ENCODE assay signal across 11 mouse cellular contexts in the genomic region with DNA sequence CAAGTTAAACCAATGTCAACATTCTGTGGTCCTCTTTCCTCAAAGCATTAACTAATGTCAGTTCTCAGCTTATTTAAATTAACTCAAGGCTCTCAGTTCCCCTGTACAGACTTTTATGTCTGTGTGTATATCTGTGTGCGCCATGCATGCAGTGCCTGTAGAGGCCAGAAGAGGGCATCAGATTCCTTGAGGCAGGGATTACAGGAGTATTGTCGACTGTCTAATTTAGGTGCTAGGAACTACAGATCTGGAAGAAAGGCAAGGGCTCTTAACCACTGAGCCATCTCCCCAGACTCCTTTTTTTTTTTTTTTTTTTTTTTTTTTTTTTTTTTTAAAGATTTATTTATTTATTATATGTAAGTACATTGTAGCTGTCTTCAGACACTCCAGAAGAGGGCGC.
A peak's percentile ranks its signal among the peaks of the same experiment; 100 is the strongest.
DNase-seq lines count a peak whose midpoint lies in the region; ATAC-seq and TF ChIP-seq lines count a peak whose summit lies in the region.
"Had no signal": no experiment of that assay in that cellular context is flagged by ENCODE, and none has a peak within 500 bp of the region (broad histone marks: within the 10 kb centered on the region; RNA-seq: fewer than 3 reads in every experiment).

No protein-coding gene starts in this region.

- TF ChIP-seq POLR2A in heart, adult 2 months (IDR thresholded peaks at IDR 0.05; ENCODE audit: insufficient read depth, low read depth, low read length) = no peak

- TF ChIP-seq EP300 in heart, adult 2 months (IDR thresholded peaks at IDR 0.05; ENCODE audit: insufficient read depth, low read depth, low read length) = no peak

- no peaks in the 10 kb centered on the region for H3K27me3 ChIP-seq in heart, adult 2 months (ENCODE audit: control insufficient read depth, insufficient read depth, low read length)
- H3K27me3 ChIP-seq in splenic B cell, adult 2 months (ENCODE audit: control insufficient read depth, insufficient read depth, low read length, poor library complexity, severe bottlenecking) = no peaks in the 10 kb centered on the region

- no peak for DNase-seq in heart, adult 2 months
- DNase-seq in heart, postnatal 14 days = no peak
- peak; percentile 13 for DNase-seq in right cerebral cortex, postnatal 14 days
- DNase-seq in right cerebral cortex, adult 2 months (ENCODE audit: low spot score in 2 of 2) = no peak
- peak; percentile 9 for DNase-seq in splenic B cell, adult 2 months (ENCODE audit: low read depth, low spot score)
- DNase-seq in neural tube, embryonic 10.5 days (ENCODE audit: extremely low spot score, low spot score) = no peak
- DNase-seq in layer of hippocampus, postnatal 14 days (ENCODE audit: low spot score in 2 of 2) = no peak
- DNase-seq: embryo, embryonic 11 days; gastrocnemius, postnatal 25 days had no signal

- H3K4me3 ChIP-seq in heart, adult 2 months = no peak overlapping the region
- H3K4me3 ChIP-seq: midbrain, embryonic 10.5 days had no signal

- no peaks in the 10 kb centered on the region for H3K4me1 ChIP-seq in heart, adult 2 months (ENCODE audit: control insufficient read depth, insufficient read depth, low read length)
- H3K4me1 ChIP-seq: midbrain, embryonic 10.5 days had no signal

- TF ChIP-seq CTCF in heart, adult 2 months (IDR thresholded peaks at IDR 0.05) = peak; percentile 60

- intact Hi-C loops in heart, adult 2 months (cut with DNase I) = no loop called here
- intact Hi-C loops in heart, postnatal 14 days (cut with DNase I) = no loop called here

- peak; percentile 70 for ATAC-seq in erythroblast, adult 5-6 weeks (replicated peaks; ENCODE audit: low FRiP score, poor library complexity, severe bottlenecking)

- no peaks in the 10 kb centered on the region for H3K36me3 ChIP-seq in heart, adult 2 months (ENCODE audit: control insufficient read depth, insufficient read depth, low read length)
- no peaks in the 10 kb centered on the region for H3K36me3 ChIP-seq in splenic B cell, adult 2 months (ENCODE audit: control insufficient read depth, insufficient read depth, low read length, poor library complexity, severe bottlenecking)

- 91% methylated on average over 2 of the region's 3 CpGs for WGBS in heart, adult 2 months

- H3K9ac ChIP-seq in heart, adult 2 months (ENCODE audit: low read depth, low read length) = no peak overlapping the region

- no peak overlapping the region for H3K27ac ChIP-seq in heart, adult 2 months
- H3K27ac ChIP-seq: midbrain, embryonic 10.5 days had no signal

- no peaks in the 10 kb centered on the region for H3K79me2 ChIP-seq in heart, adult 2 months (replicated peaks; ENCODE audit: control insufficient read depth, insufficient read depth, low read length)

Comparison
In these comparisons a context has a peak if more than half of its experiments do, and no peak if none do; other contexts are left out.
1. DNase-seq: peak in right cerebral cortex, postnatal 14 days (single experiment) and splenic B cell, adult 2 months (single experiment); none in heart, adult 2 months (0 of 2), heart, postnatal 14 days (0 of 2), right cerebral cortex, adult 2 months (0 of 2), neural tube, embryonic 10.5 days (single experiment) and layer of hippocampus, postnatal 14 days (0 of 2).